Mouse (Mus musculus): Measurements from ENCODE around the gene Frmd8. TPM values are rescaled to one million over a fixed set of nuclear protein-coding genes. Genes with fewer than 3 reads are reported as not detected.
"Not testable (repeated sequence)": the region's sequence is repeated elsewhere in the genome, so short reads cannot be mapped to it uniquely, and the experiment has no call there.

Gene Frmd8
- total RNA-seq, 2 experiments from 2014 or later = 8.9 to 11.1 TPM

- intact Hi-C loops (cut with DNase I) = no loop called here
- no peak for DNase-seq (ENCODE audit: low spot score)
Observed at GRCm38 (mm10) chr19:5889211-5889610, 14.1 kb upstream of the Frmd8 start.

- no peak for DNase-seq (ENCODE audit: low spot score)
- intact Hi-C loops (cut with DNase I) = no loop called here
Observed at GRCm38 (mm10) chr19:5887234-5887815, 12.3 kb upstream of the Frmd8 start.

- intact Hi-C loops (cut with DNase I) = no loop called here
- no peak for DNase-seq (ENCODE audit: low spot score)
Observed at GRCm38 (mm10) chr19:5885838-5886237, 10.8 kb upstream of the Frmd8 start.

- intact Hi-C loops (cut with DNase I) = no loop called here
- DNase-seq (ENCODE audit: low spot score) = no peak
Observed at GRCm38 (mm10) chr19:5883935-5884334, 8.9 kb upstream of the Frmd8 start.

- intact Hi-C loops (cut with DNase I) = not testable (repeated sequence)
Observed at GRCm38 (mm10) chr19:5882079-5882478, 7.0 kb upstream of the Frmd8 start.

GRCm38 (mm10) chr19:5881155-5881554 lies 6.1 kb upstream of the Frmd8 start:
- DNase-seq (ENCODE audit: low spot score) = no peak
- intact Hi-C loops (cut with DNase I) = no loop called here

More at GRCm38 (mm10) chr19:5882079-5882478, 7.0 kb upstream of the Frmd8 start:
- DNase-seq (ENCODE audit: low spot score) = not testable (repeated sequence)

- intact Hi-C loops (cut with DNase I) = loop anchor here (1.0 to 5.0 kb wide), 3 partner anchors 29 to 167 kb away; no protein-coding TSS in a partner anchor
- DNase-seq (ENCODE audit: low spot score) = no peak
Observed at GRCm38 (mm10) chr19:5879735-5880134, 4.7 kb upstream of the Frmd8 start.

- no peak for DNase-seq (ENCODE audit: low spot score)
- intact Hi-C loops (cut with DNase I) = loop anchor here (1.0 to 5.0 kb wide), 3 partner anchors 28 to 167 kb away; no protein-coding TSS in a partner anchor
Observed at GRCm38 (mm10) chr19:5878916-5879315, 3.8 kb upstream of the Frmd8 start.

GRCm38 (mm10) chr19:5878362-5878722 lies 3.3 kb upstream of the Frmd8 start:
- intact Hi-C loops (cut with DNase I) = loop anchor here (2.0 to 5.0 kb wide), 2 partner anchors 28 to 166 kb away; no protein-coding TSS in a partner anchor
- DNase-seq (ENCODE audit: low spot score) = no peak

- intact Hi-C loops (cut with DNase I) = loop anchor here (2.0 to 5.0 kb wide), 2 partner anchors 27 to 165 kb away; no protein-coding TSS in a partner anchor
- peak; percentile 51 for DNase-seq (ENCODE audit: low spot score)
Observed at GRCm38 (mm10) chr19:5877618-5878361, 2.7 kb upstream of the Frmd8 start, which contains the start of gene Slc25a45. Slc25a45 (plus strand) TSS chr19:5877808.

- intact Hi-C loops (cut with DNase I) = no loop called here
Observed at GRCm38 (mm10) chr19:5874391-5874968, 594 bp downstream of the Frmd8 start.

GRCm38 (mm10) chr19:5872931-5873556 lies 2.0 kb downstream of the Frmd8 start:
- DNase-seq (ENCODE audit: low spot score) = no peak
- intact Hi-C loops (cut with DNase I) = no loop called here

More at GRCm38 (mm10) chr19:5874391-5874968, 594 bp downstream of the Frmd8 start:
- no peak for DNase-seq (ENCODE audit: low spot score)

- DNase-seq (ENCODE audit: low spot score) = no peak
- intact Hi-C loops (cut with DNase I) = no loop called here
Observed at GRCm38 (mm10) chr19:5872528-5872927, 2.5 kb downstream of the Frmd8 start.

GRCm38 (mm10) chr19:5871683-5872082 lies 3.4 kb downstream of the Frmd8 start:
- no peak for DNase-seq (ENCODE audit: low spot score)
- intact Hi-C loops (cut with DNase I) = no loop called here

GRCm38 (mm10) chr19:5871273-5871672 lies 3.8 kb downstream of the Frmd8 start:
- intact Hi-C loops (cut with DNase I) = no loop called here
- DNase-seq (ENCODE audit: low spot score) = no peak

GRCm38 (mm10) chr19:5868096-5868495 lies 7.0 kb downstream of the Frmd8 start:
- intact Hi-C loops (cut with DNase I) = no loop called here
- DNase-seq (ENCODE audit: low spot score) = no peak

- intact Hi-C loops (cut with DNase I) = no loop called here
- no peak for DNase-seq (ENCODE audit: low spot score)
Observed at GRCm38 (mm10) chr19:5864710-5865398, 10.2 kb downstream of the Frmd8 start.

GRCm38 (mm10) chr19:5863776-5864175 lies 11.3 kb downstream of the Frmd8 start:
- DNase-seq (ENCODE audit: low spot score) = no peak
- intact Hi-C loops (cut with DNase I) = no loop called here

- intact Hi-C loops (cut with DNase I) = no loop called here
- DNase-seq (ENCODE audit: low spot score) = no peak
Observed at GRCm38 (mm10) chr19:5862335-5863085, 12.6 kb downstream of the Frmd8 start.
